Mouse (Mus musculus) left cerebral cortex, adult 2 months (tissue): ENCODE measurements around the gene Six1. TPM values are rescaled to one million over a fixed set of nuclear protein-coding genes. Genes with fewer than 3 reads are reported as not detected.

Experiments
- DNase-seq, 2 experiments: peaks; one replicate each; pipeline ENCODE4 v3.0.0; 2021 to 2022; ENCODE audit warnings: low spot score in 2 of 2, mixed read lengths in 1 of 2; ENCODE audit errors: extremely low spot score in 1 of 2
- H3K27ac ChIP-seq: fragments of 200-600 bp; 2 replicates; pipeline ENCODE4 v1.8.1; 2022
- H3K4me3 ChIP-seq: fragments of 200-600 bp; 2 replicates; pipeline ENCODE4 v1.8.1; 2022
- CTCF ChIP-seq: fragments of 200-600 bp; IDR thresholded peaks from 2 replicates; pipeline ENCODE4 v1.8.1; 2022; ENCODE audit warnings: antibody characterized with exemption, mild to moderate bottlenecking, moderate library complexity
- intact Hi-C: fragments of 180-260 bp; cut with DNase I; formaldehyde crosslinking; loops from one replicate; pipeline ENCODE4 v1.15.1; 2025
- total RNA-seq, 2 experiments: library from RNA; stranded (reverse); gene quantifications; 2 replicates each; pipeline ENCODE4 v1.2.3; 2021

Six1 gene
- total RNA-seq, 2 experiments from 2014 or later, result 0.14 TPM; not detected in 1

DNA sequence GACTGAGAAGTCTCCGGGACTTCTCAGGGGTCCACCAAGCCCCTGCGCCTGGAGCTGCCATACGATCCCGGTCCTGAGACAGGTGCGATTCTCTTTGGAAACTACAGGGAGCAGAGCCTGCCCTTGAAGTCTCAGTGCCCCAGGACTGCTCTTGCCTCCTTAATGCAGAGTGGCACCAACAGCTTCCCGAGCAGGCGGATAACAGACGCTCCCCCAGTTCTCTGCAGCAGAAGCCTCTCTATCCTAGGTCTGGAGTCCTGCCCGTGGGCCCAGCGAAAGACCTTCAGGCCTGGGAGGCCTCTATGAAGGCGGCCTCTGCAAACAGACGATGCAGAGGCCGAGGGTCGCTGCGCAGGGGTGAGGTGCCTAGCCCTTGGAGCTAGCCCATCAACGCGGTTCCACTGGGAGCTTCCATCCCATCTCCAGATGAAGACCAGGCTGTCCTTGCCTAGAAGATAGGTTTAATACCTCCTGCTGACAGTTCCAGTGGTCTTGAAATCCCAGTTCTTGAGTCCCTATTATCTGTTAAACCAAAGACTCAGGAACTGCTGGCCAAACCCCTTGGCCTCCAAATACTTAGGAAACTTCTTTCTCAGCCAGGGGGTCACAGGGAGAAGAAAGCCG, 13.6 kb downstream of the Six1 start:
- Histone ChIP-seq H3K4me3 (no peak overlapping the region), H3K27ac (no peak overlapping the region)
- intact Hi-C loops, result loop anchor here (2.0 kb wide), 1 partner anchor 97 kb away; no protein-coding TSS in a partner anchor
- TF ChIP-seq CTCF, result no peak
- no peak for DNase-seq

DNA sequence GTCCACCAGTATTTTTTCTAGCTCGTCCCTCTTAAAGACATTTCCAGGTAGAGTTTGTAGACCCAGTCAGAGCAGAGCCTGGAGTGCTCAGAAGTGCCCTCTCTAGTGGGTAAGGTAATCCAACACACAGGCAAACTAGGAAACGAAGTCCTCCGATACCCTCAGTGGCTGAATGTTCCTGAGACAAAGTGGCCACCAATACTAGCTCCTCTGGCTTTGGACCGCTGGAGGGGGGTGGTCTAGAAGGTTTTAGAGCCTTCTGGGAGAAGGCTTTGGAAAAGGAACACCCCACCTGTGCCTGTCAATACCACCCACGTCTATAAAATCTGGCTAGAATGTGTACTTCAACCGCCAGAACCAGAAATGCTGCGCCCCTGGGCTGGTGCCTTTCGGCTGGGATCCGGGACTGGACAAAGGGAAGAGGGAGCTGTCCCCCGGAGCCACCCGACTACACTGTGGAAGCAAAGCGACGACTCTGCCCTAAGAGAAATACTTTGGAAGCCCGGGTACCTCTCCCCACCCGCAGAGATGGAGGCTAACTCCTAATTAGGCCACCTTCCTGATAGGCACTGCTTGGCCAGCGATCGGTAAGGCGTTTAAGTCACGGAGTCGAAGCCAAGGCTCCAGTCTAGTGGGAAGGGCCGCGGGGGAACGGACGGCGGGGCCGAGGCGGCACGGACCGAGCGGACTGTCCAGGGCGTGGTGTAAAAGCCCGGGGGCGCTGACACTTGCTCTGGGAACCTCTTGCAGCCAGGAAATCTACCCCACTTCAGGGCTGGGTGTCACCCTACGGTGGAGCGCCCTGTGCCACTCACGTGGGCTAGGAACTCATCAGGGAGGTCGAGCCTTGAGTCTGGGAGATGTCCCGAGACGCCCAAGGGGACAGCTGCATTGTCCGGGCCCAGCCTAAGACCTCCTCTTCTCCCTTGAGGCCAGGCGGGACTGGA, 14.4 kb downstream of the Six1 start:
- no peak overlapping the region for H3K4me3 ChIP-seq
- H3K27ac ChIP-seq, result no peak overlapping the region
- DNase-seq, result no peak
- intact Hi-C loops, result no loop called here
- no peak for TF ChIP-seq CTCF

GRCm38 (mm10) chr12:73038441-73038991, 15.2 kb downstream of the Six1 start:
- Histone ChIP-seq H3K27ac (no peak overlapping the region), H3K4me3 (no peak overlapping the region)
- DNase-seq, result no peak
- TF ChIP-seq CTCF, result no peak
- intact Hi-C loops, result no loop called here

- no peak for DNase-seq
- intact Hi-C loops, result no loop called here
- Histone ChIP-seq H3K27ac (no peak overlapping the region), H3K4me3 (no peak overlapping the region)
- no peak for TF ChIP-seq CTCF
Measured at GRCm38 (mm10) chr12:73037385-73038160, 16.1 kb downstream of the Six1 start.

DNA sequence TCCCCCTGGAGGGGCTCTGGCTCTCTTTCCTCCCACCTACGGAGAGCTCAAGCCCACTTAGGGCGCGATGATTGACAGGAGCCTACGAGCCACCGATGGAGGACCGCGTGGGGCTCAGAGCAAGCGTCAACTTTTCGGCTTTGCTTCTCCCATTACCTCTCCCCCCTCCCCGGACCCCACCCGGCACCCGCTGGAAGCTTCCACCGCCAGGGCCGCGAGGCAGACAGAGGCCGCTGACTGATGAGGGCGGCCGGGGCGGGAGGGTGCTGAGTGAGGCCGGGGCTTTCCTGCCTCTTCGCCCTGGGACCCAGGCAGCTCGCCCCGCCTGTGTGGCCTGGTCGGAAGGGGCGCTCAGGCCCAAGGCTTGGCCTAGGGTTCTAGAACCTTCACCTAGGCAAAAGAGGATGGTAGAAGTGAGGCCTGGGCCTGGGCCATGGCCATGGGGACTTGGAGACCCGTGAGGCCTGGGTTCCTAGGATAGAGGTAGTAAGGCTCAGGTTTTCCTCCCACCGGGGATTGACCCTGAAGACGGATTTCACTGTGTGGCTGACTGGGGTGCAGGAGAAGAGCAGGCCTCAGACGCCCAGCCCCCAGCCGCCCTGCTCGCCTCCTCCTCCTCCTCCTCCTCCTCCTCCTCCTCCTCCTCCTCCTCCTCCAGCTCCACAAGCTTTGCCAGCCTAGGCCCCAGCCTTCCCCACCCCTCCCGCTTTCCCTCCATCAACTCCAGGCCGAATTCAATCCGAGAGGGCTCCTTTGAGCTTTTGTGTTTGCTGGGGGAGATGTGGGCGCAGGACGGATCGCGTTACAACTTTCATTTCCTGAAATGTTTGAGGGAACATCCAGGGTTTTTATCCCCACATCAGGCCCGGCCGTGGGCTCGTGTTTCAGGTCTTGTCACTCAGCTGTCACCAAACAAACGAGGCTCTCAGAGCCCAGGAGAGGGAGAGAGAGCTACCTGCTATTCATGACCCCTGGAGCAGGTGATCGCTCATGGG, 18.5 kb downstream of the Six1 start:
- intact Hi-C loops, result no loop called here
- H3K27ac ChIP-seq, result no peak overlapping the region
- no peak for TF ChIP-seq CTCF
- no peak for DNase-seq
- no peak overlapping the region for H3K4me3 ChIP-seq

DNA sequence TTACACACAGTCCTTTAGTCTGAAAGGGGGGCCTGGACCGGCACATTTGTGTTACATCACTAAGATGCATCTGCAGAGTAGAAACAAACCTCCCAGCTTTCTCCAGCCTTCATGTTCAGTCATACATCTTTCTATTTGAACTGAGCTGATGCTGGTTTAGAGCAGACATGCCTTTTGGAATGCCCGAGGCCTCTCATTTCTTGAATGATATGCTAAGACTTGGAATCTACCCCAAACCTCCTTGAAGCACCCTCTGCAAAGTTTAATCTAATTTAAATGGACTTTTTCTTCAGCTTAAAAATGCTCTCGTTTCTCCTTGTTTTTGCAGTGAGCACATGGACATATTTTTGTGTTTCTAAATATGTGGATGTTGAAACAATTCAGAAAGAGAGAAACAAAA, 21.0 kb downstream of the Six1 start:
- DNase-seq, result no peak

GRCm38 (mm10) chr12:73031315-73031714, 22.4 kb downstream of the Six1 start:
- Histone ChIP-seq H3K4me3 (no peak overlapping the region), H3K27ac (no peak overlapping the region)
- intact Hi-C loops, result no loop called here
- no peak for TF ChIP-seq CTCF
- DNase-seq, result no peak

More for the DNA sequence above, 21.0 kb downstream of the Six1 start:
- no peak overlapping the region for H3K4me3 ChIP-seq
- no peak overlapping the region for H3K27ac ChIP-seq
- TF ChIP-seq CTCF, result no peak
- intact Hi-C loops, result no loop called here

DNA sequence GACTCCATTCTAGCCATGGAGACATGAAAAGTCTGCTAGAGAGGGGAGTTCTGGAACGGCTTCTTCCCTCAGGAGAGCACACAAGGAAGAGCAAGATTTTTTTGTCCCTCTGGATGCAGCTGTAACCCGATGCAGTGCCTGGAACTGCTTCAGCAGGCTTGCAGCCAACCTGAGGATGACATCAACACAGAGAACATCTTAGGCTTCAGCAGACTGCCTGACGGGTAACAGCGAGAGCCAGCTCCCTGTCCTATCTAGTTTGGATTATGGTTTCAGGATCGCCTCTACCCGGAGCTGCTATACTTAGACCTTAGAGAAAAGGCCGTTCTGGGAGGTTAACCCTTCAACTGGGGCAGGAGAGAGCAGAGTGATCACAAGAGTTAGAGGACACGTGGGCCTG, 28.2 kb downstream of the Six1 start:
- Histone ChIP-seq H3K4me3 (no peak overlapping the region), H3K27ac (no peak overlapping the region)
- intact Hi-C loops, result loop anchor here (10.0 kb wide), 2 partner anchors 259 to 529 kb away; partner anchors contain the start of genes Slc38a6 and Trmt5
- no peak for DNase-seq
- no peak for TF ChIP-seq CTCF

GRCm38 (mm10) chr12:73020941-73021340, 32.7 kb downstream of the Six1 start:
- peak; percentile 90 for TF ChIP-seq CTCF
- H3K27ac ChIP-seq, result no peak overlapping the region
- no peak overlapping the region for H3K4me3 ChIP-seq
- DNase-seq, result peak; percentile 54 to 71
- intact Hi-C loops, result loop anchor here (1.0 to 10.0 kb wide), 4 partner anchors 264 to 534 kb away; partner anchors contain the start of genes Slc38a6 and Trmt5

DNA sequence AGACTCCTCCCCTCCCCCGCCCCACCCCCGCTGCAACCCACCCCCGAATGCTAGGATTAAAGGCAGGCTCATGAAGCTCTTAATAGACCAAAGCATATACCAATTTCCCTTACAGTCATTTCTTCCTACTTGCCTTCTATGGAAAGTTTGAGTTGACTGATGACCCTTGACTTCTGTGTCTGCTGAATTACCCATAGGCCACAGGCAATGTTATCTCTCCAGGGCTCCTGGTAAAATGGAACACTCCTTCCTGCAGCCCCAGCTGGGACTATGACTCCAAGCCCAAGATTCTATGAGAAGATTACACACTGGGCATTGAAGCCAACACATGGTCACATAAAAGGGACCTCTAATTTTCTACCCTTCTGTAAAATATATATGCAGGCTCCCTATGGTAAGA, 33.3 kb downstream of the Six1 start:
- no peak for DNase-seq
- intact Hi-C loops, result loop anchor here (5.0 to 10.0 kb wide), 3 partner anchors 264 to 534 kb away; partner anchors contain the start of genes Slc38a6 and Trmt5

More for the DNA sequence above, 33.3 kb downstream of the Six1 start:
- H3K27ac ChIP-seq, result no peak overlapping the region
- no peak overlapping the region for H3K4me3 ChIP-seq
- no peak for TF ChIP-seq CTCF
